Mouse (Mus musculus): Measurements from ENCODE around the gene Spata1.
A peak's percentile ranks its signal among the peaks of the same experiment; 100 is the strongest.

Gene Spata1

DNA sequence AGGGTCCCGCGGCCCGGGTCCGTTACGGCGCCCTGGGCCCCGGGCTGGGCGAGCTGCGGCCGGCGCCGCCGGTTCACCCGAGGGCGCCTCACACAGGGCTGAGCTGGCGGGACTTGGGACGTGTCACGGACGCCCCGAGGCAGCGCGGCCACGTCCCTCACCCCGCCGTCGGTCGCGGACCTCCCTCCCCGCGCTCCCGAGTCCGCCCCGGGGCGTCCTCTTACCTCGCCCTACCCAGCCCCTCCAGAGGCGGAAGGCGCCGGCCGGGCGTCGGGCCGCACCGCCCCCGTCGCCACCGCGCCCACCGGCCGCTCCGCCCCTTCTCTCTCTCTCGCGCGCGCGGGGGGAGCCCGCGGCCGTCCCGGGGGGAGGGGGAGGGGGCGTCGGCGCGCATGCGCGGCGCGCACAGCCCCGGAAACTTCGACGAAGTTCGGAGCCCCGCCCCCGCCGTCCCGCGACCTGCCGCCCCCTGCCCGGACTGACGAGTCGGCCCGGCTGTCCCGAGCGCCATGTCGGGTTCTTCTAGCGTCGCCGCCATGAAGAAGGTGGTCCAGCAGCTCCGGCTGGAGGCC, at the start of gene Spata1, which contains the start of gene Gng5:
Spata1 (minus strand) TSS at position 323 of the 572 bp plus-strand sequence.
Gng5 (plus strand) TSS at position 377 of the 572 bp plus-strand sequence.
- peak; percentile 95 for DNase-seq (ENCODE audit: low read depth, low spot score)

DNA sequence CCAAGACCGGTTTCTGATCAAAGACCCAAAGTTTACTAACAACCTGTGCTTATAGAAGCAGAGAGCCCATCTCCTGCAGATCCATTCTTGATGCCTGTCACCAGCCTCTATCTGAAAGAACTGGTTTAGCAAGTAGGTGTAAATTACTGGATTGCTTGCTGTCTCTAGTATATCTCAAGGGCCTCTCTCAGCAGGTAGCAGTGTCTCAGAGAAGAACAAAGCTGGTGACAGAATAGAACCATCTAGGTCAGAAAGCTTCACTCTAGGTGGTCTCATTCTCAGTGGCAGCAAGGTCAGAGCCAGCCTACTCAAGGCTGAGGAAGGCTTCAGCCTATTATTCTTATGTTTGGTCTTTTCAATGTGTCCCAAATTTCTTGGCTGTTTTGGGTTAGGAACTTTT, 44.1 kb upstream of the Spata1 start:
- DNase-seq (ENCODE audit: low read depth, low spot score): no peak

- DNase-seq (ENCODE audit: low read depth, low spot score): no peak
These were observed 41.1 kb upstream of the Spata1 start for GRCm38 (mm10) chr3:146540521-146541273.

DNA sequence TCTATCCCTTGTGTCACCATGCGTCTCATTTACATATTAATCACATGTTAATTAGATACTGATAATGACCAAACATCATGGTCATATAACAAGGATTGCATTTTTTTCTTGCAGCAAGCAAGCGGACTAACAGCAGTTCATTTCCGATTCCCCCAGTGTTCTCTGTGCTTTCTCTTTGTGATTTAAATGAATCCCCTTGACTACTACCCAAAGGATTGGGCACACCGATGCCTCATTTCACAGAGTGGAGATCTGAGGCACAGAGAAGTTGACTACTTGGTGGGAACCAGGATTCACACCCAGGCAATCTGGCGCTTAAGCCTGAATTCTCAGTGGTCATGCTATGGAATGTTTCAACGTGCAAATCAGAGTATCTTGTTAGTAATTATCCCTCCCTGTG, 35.4 kb upstream of the Spata1 start:
- DNase-seq (ENCODE audit: low read depth, low spot score): no peak

DNA sequence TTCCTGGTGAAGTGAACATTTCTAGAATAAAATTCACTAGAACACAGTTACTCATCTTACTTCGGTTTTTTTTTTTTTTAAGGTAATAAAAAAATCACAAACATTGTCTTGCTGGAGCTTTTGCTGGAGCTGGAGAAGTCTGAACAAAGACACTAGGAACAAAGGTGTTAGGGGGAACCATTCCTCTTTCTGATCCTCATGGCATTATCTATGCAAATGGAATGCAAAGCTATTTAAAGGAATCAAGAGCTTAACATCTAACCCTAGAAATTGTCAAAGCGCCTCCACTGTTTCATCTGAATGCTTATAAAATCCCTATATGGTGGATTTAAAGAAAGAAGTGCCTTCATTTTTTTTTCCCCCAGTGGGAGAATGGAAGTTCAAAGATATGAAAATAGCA, 28.8 kb upstream of the Spata1 start:
- DNase-seq (ENCODE audit: low read depth, low spot score): no peak

GRCm38 (mm10) chr3:146521652-146522020, 22.1 kb upstream of the Spata1 start:
- DNase-seq (ENCODE audit: low read depth, low spot score): no peak

DNA sequence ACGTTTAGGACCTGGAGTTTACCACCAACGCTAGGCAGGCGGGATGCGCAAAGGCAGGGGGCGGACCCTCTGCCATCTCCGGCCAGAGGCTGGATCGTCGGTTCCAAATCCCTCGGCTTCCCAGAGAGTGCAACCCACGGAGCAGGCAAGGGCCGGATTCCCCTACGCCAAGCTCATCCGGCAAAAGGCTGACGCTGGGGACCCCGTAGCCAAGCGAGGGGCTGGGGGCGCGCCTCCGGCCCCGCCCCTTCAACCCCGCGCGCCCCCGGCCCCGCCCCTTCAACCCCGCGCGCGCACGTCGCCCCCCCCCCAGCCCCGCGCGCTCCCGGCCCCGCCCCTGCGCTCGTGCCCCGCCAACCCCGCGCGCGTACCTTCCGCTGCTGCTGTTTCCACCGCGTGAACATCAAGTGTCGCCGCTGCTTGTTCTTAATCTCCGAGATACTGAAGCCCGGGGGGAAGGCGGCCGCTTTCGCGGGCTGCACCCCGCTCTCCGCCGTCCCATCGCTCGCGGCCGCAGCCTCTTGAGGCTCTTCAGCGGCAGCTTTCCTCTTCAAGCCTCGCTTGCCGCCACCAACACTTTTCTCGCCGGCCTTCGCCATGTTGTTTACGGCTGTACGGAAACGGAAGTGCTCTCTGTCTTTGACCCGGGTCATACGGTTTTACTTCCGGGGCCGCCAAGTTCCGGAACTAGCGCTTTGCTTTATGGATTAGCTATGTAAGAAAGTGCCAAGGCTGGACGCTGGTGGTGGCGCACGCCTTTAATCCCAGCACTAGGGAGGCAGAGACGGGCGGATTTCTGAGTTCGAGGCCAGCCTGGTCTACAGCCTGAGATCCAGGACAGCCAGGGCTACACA, 21.5 kb upstream of the Spata1 start, which contains the start of gene Rpf1:
Rpf1 (minus strand) TSS at position 632 of the 854 bp plus-strand sequence.
- DNase-seq (ENCODE audit: low read depth, low spot score): peak; percentile 95

DNA sequence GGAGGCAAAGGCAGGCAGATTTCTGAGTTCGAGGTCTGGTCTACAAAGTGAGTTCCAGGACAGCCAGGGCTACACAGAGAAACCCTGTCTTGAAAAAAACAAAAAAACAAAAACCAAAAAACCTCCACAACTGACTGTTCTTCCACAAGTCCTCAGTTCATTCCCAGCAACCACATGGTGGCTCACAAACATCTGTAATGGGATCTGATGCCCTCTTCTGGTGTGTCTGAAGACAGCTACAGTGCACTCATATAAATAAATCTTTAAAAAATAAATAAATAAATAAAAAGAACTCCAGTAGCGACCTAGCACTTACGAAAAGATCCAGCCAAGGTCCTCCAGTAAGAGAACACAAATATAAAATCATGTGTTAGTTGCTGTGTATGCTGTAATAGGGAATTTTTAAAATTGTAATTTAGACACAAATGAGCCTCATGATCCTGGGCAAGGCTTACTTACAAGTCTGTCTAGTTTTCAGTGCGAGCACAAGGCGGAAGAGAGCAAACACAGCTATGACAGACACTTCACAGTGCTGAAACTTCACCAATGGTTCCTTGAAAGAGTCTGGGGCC, 20.8 kb upstream of the Spata1 start:
- DNase-seq (ENCODE audit: low read depth, low spot score): no peak

DNA sequence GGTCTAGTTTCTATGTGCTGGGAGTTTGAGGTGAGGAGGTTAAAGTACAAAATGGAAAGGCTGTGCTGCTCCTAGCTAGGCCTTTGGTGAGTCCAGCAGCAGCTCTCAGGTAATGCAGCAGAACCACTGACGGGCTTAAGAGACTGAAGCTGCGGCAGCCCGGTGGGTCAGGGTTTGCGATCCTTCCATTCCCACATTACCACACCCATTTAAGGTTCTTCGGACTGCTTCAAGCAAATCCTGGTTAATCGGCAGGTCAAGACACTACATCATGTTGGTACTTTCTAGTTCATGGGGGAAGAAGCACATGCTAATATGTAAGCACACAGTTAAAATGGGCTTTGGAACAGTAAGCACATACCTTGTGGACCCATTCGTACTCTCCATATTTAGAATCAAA, 7.2 kb upstream of the Spata1 start:
- DNase-seq (ENCODE audit: low read depth, low spot score): no peak

- no peak for DNase-seq (ENCODE audit: low read depth, low spot score)
These were observed 2.1 kb upstream of the Spata1 start for GRCm38 (mm10) chr3:146501601-146502123.

DNA sequence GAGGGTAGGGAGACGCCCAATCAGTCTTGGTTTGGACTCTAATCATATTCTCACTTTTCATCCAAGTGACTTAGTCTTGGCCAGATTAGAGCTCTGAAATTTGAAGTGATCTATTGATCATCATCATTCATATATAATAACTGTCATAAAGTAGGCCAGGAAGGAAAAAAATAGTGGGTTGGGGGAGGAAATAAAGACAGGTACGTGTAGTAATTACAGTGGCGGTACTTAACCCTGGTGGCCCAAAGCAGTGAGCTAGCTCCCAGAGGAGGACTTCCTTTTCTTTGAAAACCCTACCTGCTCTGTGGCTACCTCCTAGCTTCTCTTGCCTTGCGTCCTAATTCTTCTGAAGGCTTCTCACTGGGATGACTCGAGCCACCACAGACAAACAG, 1.3 kb upstream of the Spata1 start:
- no peak for DNase-seq (ENCODE audit: low read depth, low spot score)

- DNase-seq (ENCODE audit: low read depth, low spot score): peak; percentile 85
These were observed 653 bp upstream of the Spata1 start for GRCm38 (mm10) chr3:146500003-146500809.

- DNase-seq (ENCODE audit: low read depth, low spot score): no peak
These were observed 564 bp downstream of the Spata1 start for GRCm38 (mm10) chr3:146498989-146499388.

DNA sequence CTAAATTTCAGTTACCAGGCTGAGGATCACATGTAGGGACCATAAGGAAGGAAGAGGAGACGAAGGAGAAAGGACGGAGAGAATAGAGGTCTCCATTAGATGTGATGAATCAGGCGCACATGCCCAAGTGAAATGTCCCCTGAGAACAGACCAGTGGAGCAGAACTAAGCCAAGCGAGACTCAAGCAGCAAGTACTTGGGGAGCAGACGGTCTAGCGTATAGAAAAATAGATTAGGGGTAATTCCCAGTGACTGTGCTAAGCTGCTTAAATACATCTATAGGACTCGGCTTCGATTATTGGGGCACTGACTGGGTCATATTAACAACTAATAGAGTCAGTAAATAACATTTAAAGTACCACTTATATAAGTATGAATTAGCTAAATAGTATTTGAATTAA, 4.6 kb downstream of the Spata1 start:
- no peak for DNase-seq (ENCODE audit: low read depth, low spot score)

DNA sequence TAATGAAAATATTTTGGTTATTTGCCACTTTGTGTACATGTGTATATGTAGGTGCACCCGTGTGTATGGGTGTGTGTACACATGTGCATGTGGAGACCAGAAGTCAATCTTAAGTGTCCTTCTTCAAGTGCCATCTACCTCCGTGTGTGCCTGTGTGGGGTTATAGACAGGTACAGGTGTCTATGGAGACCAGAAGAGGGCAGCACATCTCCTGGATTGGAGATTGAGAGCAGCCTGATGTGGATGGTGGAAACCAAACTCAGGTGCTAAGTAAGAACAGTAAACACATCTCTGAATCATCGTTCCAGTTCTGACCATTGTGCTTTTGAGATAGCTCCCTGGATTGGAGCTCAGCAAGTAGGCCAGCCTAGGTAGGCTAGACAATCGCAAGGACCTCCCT, 13.1 kb downstream of the Spata1 start:
- DNase-seq (ENCODE audit: low read depth, low spot score): no peak

DNA sequence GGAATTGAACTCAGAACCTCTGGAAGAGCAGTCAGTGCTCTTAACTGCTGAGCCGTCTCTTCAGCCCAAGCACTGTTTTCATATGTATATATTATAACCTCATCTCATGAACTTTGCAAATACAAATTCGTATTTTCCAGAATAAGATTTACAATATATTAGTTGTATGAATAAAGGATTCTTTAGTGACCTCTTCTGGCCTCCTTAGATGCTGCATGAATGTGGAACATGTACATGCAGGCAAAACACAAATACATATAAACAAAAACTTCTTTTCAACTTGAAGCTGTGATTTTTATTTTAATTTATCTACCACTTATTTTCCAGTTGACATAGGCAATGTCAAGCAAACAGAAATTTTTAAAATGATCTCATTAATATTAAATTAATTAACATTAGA, 17.5 kb downstream of the Spata1 start:
- no peak for DNase-seq (ENCODE audit: low read depth, low spot score)

DNA sequence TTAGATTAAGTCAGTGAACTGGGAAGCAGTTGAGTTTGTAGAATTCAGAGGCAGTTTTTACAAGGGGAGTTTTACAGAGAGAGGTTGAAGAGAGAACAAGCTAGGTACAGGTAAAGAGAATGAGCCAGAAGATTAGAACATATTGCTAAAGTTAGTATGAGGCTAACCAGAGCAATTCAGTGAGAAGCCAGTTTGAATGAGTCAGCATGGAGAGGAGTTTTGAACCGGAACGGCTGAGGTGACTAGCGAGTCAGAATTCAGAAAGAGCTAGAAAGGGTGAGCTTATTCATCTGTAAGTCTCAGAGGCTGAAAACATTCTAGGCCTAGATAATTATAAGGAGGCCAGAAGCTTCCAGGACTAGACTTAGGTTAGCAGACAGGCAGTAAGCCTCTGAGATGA, 25.1 kb downstream of the Spata1 start:
- DNase-seq (ENCODE audit: low read depth, low spot score): no peak

DNA sequence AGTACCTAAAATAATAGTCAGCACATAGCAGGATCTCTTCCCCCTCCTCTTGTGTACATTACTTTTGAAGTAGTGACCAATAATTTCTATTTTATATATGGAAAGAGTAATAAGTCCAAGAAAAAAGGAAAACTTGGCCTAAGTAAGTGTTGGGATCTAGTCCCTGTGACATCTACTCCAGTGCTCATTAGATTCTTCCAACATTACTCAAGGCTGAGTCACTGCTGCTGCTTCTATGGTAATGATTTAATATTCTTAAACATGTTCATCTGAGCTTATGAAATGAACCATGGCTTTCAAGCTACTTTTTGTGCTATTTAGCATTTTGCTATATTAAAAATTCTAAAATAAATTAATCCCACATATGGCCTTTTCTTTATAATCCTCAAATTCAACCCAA, 25.8 kb downstream of the Spata1 start:
- DNase-seq (ENCODE audit: low read depth, low spot score): no peak

GRCm38 (mm10) chr3:146472657-146473056, 26.9 kb downstream of the Spata1 start:
- DNase-seq (ENCODE audit: low read depth, low spot score): no peak

DNA sequence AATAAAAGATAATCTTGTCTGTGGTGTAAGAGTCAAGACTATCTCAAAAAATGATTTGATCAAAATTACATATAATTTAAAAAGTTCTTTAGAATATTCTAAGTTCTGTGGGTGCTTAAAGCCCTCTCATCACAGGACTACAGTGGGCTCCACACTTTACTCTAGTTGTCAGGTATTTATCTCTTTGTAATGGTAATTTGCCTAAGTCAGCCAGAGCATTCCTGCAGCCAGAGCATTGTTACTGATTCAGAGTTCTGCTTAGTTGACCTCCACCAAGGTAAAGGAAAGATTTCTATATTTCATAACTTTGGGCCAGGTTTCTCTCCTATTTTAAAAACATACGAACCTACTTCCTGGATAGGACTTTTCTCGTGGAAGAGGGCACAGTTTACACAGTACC, 30.3 kb downstream of the Spata1 start:
- DNase-seq (ENCODE audit: low read depth, low spot score): no peak

DNA sequence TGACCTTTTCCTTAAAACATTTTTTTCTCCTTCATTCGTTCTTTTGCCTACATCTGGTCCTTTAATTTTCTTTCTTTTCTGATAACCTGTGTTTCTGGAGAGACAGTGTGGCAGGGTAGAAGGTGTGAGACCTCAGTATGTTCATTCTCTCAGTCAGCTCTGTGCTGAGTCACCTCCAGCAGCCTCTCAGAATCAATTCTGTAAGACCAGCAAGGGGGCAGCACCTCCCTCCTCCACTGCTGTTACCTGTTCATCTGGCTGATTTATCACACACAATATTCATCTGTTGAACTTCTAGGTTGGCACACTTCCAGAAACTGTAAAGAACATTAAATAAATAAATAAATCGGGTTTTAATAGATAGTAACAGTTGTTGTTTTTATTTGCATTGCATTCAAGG, 36.6 kb downstream of the Spata1 start:
- no peak for DNase-seq (ENCODE audit: low read depth, low spot score)

All from CD4-positive helper T cell, adult 2 months (primary cell).